Mouse (Mus musculus) olfactory bulb, adult 2 months (tissue): ENCODE results near the gene Kif24.

Experiments used
- CTCF ChIP-seq: fragments of 200-500 bp; IDR thresholded peaks from 2 replicates; pipeline ENCODE4 v1.5.1; 2012; ENCODE audit warnings: low read depth, mild to moderate bottlenecking, low read length, moderate library complexity; ENCODE audit not compliant: insufficient read depth
- POLR2A ChIP-seq: fragments of 200-500 bp; IDR thresholded peaks from 2 replicates; pipeline ENCODE4 v1.6.1; 2012; ENCODE audit warnings: mild to moderate bottlenecking, low read depth, low read length, moderate library complexity; ENCODE audit not compliant: insufficient read depth

DNA sequence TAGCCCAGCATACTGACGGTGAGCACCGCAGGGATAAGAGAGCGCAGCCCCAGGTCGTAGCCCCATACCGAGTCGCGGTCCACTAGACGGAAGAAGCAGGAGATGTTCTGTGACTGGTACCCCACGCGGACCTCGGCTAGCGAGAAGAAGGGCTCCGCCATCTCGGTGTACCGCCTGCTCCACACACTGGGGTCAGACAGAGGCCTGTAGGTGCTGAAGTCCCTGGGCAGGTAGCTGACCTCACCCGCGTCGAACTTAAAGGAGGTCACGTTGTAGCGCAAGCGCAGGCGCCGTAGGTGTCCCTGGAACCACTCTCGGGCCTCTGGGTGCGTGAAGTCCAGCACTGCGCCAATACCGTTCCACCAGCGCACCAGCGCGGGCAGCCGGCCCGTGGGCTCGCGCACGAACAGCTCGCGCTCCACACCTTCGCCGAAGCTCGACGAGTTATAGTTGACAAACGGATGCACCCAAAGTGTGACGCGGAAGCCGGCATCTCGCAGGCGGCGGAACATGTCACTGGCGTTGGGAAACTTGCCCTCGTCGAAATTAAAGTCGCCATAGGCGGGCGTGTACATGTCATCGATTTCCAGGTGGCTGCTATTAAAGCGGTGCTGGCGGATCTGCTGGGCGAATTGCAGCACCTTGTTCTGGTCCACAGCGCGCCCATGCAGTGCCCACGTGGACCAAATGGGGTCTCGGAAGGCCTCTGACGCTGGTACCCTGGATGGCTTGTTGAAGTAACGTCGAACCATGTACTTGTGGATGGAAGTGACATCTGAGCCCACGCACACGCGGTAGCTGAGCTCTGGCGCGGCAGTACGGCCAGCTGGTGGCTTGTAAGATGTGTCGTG is 33.5 kb upstream of the Kif24 start:
- TF ChIP-seq CTCF (no peak), POLR2A (no peak)
